Mouse (Mus musculus) kidney, adult 2 months (tissue): ENCODE results near the gene Atp6v0e2. TPM values are rescaled to one million over a fixed set of nuclear protein-coding genes. Genes with fewer than 3 reads are reported as not detected.
A peak's percentile ranks its signal among the peaks of the same experiment; 100 is the strongest.

Experiments
- DNase-seq: peaks from one replicate; pipeline ENCODE4 v3.0.0; 2021
- H3K27ac ChIP-seq: fragments of 200-500 bp; 2 replicates; pipeline ENCODE4 v1.5.1; 2012; ENCODE audit warnings: low read depth, low read length, control low read depth, inconsistent platforms; ENCODE audit not compliant: insufficient read depth
- H3K27me3 ChIP-seq: fragments of 200-500 bp; replicated peaks from 2 replicates; pipeline ENCODE4 v1.6.1; 2012; ENCODE audit warnings: mild to moderate bottlenecking, moderate library complexity, low read length, inconsistent platforms; ENCODE audit not compliant: control insufficient read depth, insufficient read depth
- H3K36me3 ChIP-seq: fragments of 200-500 bp; 2 replicates; pipeline ENCODE4 v1.6.1; 2012; ENCODE audit warnings: mild to moderate bottlenecking, moderate library complexity, low read length, inconsistent platforms; ENCODE audit not compliant: control insufficient read depth, insufficient read depth
- H3K4me1 ChIP-seq: fragments of 200-500 bp; 2 replicates; pipeline ENCODE4 v1.6.1; 2011; ENCODE audit warnings: low read length; ENCODE audit not compliant: control insufficient read depth, insufficient read depth
- H3K4me3 ChIP-seq: fragments of 200-500 bp; 2 replicates; pipeline ENCODE4 v1.5.1; 2011; ENCODE audit warnings: mild to moderate bottlenecking, low read depth, low read length, control low read depth; ENCODE audit not compliant: insufficient read depth
- CTCF ChIP-seq: fragments of 200-500 bp; conservative IDR thresholded peaks from 2 replicates; pipeline ENCODE4 v1.5.1; 2011; ENCODE audit warnings: low read depth, mild to moderate bottlenecking, control low read depth, low read length, moderate library complexity, mixed read lengths; ENCODE audit not compliant: insufficient read depth, insufficient read length
- POLR2A ChIP-seq: fragments of 200-500 bp; IDR thresholded peaks from one replicate; pipeline ENCODE4 v1.6.1; 2011; ENCODE audit warnings: low read depth, low read length, control low read depth
- WGBS: fragments of 180-500 bp; shearing (Covaris S2); methylation state at CpG from one replicate; pipeline ENCODE4 v1.1.7; 2018; 5-methylcytosine and 5-hydroxymethylcytosine counted together
- polyA plus RNA-seq: library from polyadenylated mRNA; depleted of rRNA; stranded (reverse); fragments of >200 nt; gene quantifications from 2 replicates; pipeline ENCODE4 v1.2.3, GENCODE M21; 2012

Gene Atp6v0e2
- polyA plus RNA-seq, 1 experiment, result 101 TPM

DNA sequence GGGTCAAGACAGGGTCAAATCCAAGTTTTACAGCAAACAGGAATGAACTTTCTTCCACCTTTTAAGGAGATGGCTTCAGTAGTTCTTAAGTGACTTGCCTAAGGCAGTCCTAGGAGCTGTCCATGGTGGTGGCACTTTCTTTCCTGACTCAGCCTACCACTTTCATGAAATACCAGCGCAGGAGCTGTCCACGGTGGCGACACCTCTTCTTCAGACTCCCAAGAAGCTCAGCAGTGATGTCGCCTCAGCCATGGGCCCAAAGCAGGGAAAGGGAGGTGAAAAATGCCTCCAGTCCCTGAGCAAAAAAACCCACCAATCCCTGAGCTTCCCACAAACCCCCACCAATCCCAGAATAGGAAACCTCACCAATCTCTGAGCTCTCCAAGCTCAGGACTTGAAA lies 15.5 kb downstream of the Atp6v0e2 start:
- Histone ChIP-seq H3K27me3 (no peaks in the 10 kb centered on the region), H3K36me3 (no peaks in the 10 kb centered on the region), H3K4me3 (no peak overlapping the region), H3K4me1 (peaks cover 13% of the 10 kb centered on the region), H3K27ac (no peak overlapping the region)
- no peak for TF ChIP-seq POLR2A
- WGBS, result 74% methylated on average over 4 of the region's 4 CpGs
- DNase-seq, result peak; percentile 45

DNA sequence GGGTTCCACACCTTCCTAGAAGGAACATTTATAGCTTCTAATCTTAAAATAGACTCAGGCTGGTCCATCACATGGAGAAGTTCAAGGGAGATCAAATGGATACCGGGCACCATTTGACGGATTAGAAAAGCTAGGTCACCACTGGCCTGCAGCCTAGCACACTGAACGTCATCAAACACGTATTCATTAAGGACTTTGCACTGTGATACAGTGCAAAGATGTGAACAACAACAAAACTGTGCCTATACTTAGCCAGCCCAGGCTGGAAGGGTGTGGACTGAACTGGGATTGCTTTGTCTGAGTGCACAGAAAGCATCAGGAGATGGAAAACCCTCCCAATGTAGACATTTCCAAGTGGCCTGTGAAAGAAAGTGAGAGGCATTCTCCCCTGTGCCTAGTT lies 16.4 kb downstream of the Atp6v0e2 start:
- Histone ChIP-seq H3K4me1 (peaks cover 13% of the 10 kb centered on the region), H3K36me3 (no peaks in the 10 kb centered on the region), H3K27ac (peak overlapping the region; percentile 99), H3K27me3 (no peaks in the 10 kb centered on the region), H3K4me3 (peak overlapping the region; percentile 64; the same call in 1 of the 2 replicates)
- TF ChIP-seq POLR2A (no peak), CTCF (no peak)
- peak; percentile 20 for DNase-seq
- 54% methylated on average over 4 of the region's 4 CpGs for WGBS

DNA sequence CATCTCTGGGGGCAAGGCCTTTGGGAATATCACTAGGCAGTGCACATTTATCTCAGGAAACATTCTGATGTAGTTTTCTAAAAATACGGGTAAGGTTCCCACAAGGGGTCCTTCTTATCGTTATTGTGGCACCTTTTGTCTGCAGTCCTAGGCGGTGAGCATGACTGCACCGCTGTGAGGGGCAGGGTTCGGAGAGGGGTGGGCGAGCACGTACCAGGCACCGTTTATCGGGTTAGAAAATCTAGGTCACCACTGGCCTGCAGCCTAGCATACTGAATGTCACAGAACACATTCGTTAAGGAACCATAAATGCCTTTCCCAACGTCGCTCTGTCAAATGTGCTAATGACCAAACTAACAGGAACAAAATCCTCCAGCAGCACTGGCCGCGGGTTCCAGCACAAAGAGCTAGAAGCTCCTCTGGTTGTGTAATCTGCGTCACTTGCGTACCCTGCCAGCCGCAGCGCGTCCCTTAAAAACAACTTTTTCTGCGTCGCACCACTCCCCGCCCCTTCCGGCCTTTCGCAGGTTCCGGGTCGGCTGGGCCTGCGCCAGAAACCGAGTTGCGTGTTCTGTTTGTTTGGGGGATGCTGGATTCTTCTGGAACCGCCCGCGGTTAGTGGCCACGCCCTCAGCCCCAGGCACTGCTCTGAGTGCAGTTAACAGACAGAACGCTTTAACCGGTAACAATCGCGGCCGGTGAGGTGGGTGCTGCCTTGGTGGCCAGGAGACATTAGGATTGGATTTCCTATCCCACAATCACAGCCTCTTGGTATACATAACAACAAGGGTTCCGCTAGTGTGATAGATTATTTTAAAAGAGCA lies 17.1 kb downstream of the Atp6v0e2 start, which contains the start of gene Lrrc61:
TSS of gene Lrrc61 (plus strand) at position 517 of the 824 bp plus-strand sequence.
- no peaks in the 10 kb centered on the region for H3K36me3 ChIP-seq
- H3K4me1 ChIP-seq, result peaks cover 13% of the 10 kb centered on the region
- peak within 1 kb of the TSS; percentile 64 for H3K4me3 ChIP-seq
- TF ChIP-seq CTCF, result no peak
- TF ChIP-seq POLR2A, result peak; percentile 37
- peak within 1 kb of the TSS; percentile 99 for H3K27ac ChIP-seq
- no peaks in the 10 kb centered on the region for H3K27me3 ChIP-seq
- peak; percentile 99 for DNase-seq
- WGBS, result under 1% methylated on average over 39 of the region's 39 CpGs

DNA sequence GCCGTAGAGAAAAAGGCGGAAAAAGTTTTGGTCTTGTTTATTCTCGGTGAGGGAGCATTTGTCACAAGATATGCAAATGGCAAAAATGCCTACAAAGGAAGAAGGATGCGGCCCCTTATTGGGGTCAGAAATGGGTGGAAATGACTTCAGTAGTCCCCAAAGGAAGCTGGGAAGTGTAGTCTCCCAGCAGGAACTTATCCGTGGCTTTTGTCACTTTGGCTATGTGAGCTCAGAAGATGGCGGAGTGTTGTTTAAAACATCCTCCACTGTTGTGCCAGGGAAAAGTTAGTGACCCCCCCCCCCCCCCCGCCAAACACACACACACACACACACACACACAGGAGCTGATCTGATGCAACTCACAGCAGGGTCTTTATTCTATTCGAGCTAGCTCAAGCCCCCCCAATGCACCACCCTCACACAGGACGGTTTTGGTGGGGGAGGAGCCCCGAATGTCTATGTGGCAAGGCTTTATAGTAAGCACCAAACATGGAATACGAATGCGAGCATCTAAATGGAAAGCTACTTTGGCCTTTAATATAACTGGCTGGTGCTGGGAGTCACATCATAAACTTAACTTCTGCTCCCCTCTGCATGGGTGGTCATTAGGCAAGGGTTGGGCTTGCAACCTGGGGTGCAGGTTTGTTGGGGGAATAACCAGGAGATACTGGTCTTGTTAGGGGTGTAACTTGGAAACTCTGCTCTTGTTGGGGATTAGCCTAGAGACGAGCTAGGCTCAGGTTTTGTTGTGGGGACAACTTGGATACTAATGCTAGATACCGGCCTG lies 17.9 kb downstream of the Atp6v0e2 start:
- Histone ChIP-seq H3K36me3 (no peaks in the 10 kb centered on the region), H3K27me3 (no peaks in the 10 kb centered on the region), H3K27ac (peak overlapping the region; percentile 95), H3K4me3 (peak overlapping the region; percentile 64), H3K4me1 (peaks cover 13% of the 10 kb centered on the region)
- peak; percentile 88 for DNase-seq
- 22% methylated on average over 14 of the region's 14 CpGs for WGBS
- TF ChIP-seq POLR2A (no peak), CTCF (no peak)

DNA sequence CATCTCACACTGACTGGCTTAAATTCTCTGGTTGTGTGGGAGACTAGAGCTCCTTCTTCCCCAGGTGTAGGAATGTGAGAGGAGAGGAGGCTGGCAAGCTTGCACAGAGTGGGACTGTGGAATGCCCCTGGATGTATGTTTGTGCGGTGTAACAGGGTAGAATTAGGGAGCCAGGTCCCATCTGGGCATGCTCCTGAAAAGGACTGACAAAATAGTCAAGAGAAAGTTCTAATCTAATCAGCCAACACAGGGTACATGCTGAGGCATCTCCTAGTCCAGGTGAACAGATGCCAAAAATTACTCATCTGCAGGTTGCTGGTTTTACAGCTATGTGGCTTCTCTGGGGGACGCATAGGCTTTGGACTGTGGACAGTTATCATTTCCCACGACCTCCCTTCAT lies 18.5 kb downstream of the Atp6v0e2 start:
- 95% methylated on average over 3 of the region's 3 CpGs for WGBS

DNA sequence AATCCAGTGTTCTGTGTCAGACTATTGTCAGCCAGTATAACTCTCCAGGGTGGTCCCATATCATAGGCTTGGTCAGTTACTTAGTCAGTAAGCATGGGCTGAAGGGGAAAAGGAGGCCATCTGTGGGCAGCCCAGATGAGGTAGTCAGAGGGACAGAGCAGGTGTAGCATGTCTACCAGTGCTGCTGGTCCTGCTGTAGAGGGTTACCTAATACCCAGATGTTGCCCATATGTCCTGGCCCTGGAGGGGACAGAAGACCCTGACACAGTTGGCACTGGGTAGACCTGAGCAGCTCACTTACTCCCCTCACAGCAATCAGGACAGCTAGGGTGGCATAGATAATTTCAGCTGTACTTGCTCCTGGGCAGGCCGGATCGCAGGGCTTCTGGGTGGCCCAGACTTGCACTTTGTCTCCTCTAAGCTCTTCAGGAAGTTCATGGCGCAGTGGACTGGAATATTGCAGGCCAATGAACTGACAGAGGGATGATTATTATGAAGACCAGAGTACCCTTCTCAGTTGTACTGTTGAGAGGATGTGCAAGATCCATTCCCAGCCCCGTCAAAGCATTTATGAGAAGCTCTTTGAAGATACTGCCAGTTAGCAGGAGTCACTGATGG lies 28.4 kb downstream of the Atp6v0e2 start:
- Histone ChIP-seq H3K36me3 (no peaks in the 10 kb centered on the region), H3K27me3 (no peaks in the 10 kb centered on the region), H3K4me3 (no peak overlapping the region), H3K4me1 (peaks cover 35% of the 10 kb centered on the region), H3K27ac (no peak overlapping the region)
- WGBS, result 53% methylated on average over 4 of the region's 4 CpGs
- DNase-seq, result peak; percentile 56
- no peak for TF ChIP-seq CTCF
- no peak for TF ChIP-seq POLR2A

More for the DNA sequence above, 18.5 kb downstream of the Atp6v0e2 start:
- H3K4me1 ChIP-seq, result peaks cover 13% of the 10 kb centered on the region
- no peaks in the 10 kb centered on the region for H3K27me3 ChIP-seq
- H3K27ac ChIP-seq, result no peak overlapping the region
- DNase-seq, result no peak
- no peak overlapping the region for H3K4me3 ChIP-seq
- no peaks in the 10 kb centered on the region for H3K36me3 ChIP-seq
- no peak for TF ChIP-seq CTCF
- TF ChIP-seq POLR2A, result no peak
